Mouse (Mus musculus) CD8-positive naive resting alpha-beta T cell, adult 57 days (primary cell): ENCODE measurements around the gene Preb. TPM values are rescaled to one million over a fixed set of nuclear protein-coding genes. Genes with fewer than 3 reads are reported as not detected.

Experiments
- total RNA-seq: library from RNA; stranded (reverse); gene quantifications from one replicate; pipeline ENCODE4 v1.2.4, GENCODE M21; 2023

Preb gene
- 180 TPM for total RNA-seq

GRCm38 (mm10) chr5:30959966-30960501 lies at the start of gene Preb:
Gene Preb, minus strand, starts transcription at chr5:30960361.

GRCm38 (mm10) chr5:30968416-30968815 lies 8.3 kb upstream of the Preb start, which contains the start of gene Tcf23:
Gene Tcf23, plus strand, starts transcription at chr5:30968662.

GRCm38 (mm10) chr5:30944956-30945781 lies 15.0 kb downstream of the Preb start, which contains the start of gene Cgref1:
Gene Cgref1, minus strand, starts transcription at chr5:30945591.

GRCm38 (mm10) chr5:30921256-30922033 lies 38.7 kb downstream of the Preb start, which contains the start of gene Khk:
Gene Khk, plus strand, starts transcription at chr5:30921431.

GRCm38 (mm10) chr5:30913060-30913841 lies 46.9 kb downstream of the Preb start, which contains the start of gene Emilin1:
Gene Emilin1, plus strand, starts transcription at chr5:30913402.

GRCm38 (mm10) chr5:30907413-30908059 lies 52.6 kb downstream of the Preb start, which contains the start of gene Ost4:
Gene Ost4, minus strand, starts transcription at chr5:30907788.

Other genes starting within 250 kb of the Preb start
- gene Dpysl5, start 248.8 kb downstream of the Preb start, total RNA-seq = 0.24 TPM
- gene Mapre3, start 145.7 kb downstream of the Preb start, total RNA-seq = 16.6 TPM
- gene Tmem214, start 92.3 kb downstream of the Preb start, total RNA-seq = 36.4 TPM
- 13.4 TPM for gene Agbl5, start 71.7 kb downstream of the Preb start, total RNA-seq
- gene Ost4, start 52.6 kb downstream of the Preb start, total RNA-seq = 142 TPM
- gene Emilin1, start 47.0 kb downstream of the Preb start, total RNA-seq = 4.6 TPM
- gene Khk, start 38.9 kb downstream of the Preb start, total RNA-seq = 19.2 TPM
- gene Cgref1, start 14.8 kb downstream of the Preb start, total RNA-seq = not detected
- not detected for gene Tcf23, start 8.3 kb upstream of the Preb start, total RNA-seq
- 26.5 TPM for gene Atraid, start 88.0 kb upstream of the Preb start, total RNA-seq
- 8.3 TPM for gene Slc5a6, start 88.6 kb upstream of the Preb start, total RNA-seq
- gene Cad, start 94.4 kb upstream of the Preb start, total RNA-seq = 53.8 TPM
- gene Dnajc5g, start 145.9 kb upstream of the Preb start, total RNA-seq = not detected
- gene Slc30a3, start 147.9 kb upstream of the Preb start, total RNA-seq = not detected
- not detected for gene Trim54, start 156.4 kb upstream of the Preb start, total RNA-seq
- gene Ucn, start 178.5 kb upstream of the Preb start, total RNA-seq = not detected
- 16.1 TPM for gene Mpv17, start 193.9 kb upstream of the Preb start, total RNA-seq
- 2.9 TPM for gene Gm29609, start 219.6 kb upstream of the Preb start, total RNA-seq
- 166 TPM for gene Gtf3c2, start 219.8 kb upstream of the Preb start, total RNA-seq
- 57.0 TPM for gene Snx17, start 232.9 kb upstream of the Preb start, total RNA-seq
- gene Eif2b4, start 233.1 kb upstream of the Preb start, total RNA-seq = 43.7 TPM
- gene Zfp513, start 241.9 kb upstream of the Preb start, total RNA-seq = 21.2 TPM